Mouse (Mus musculus) hindbrain, embryonic 14.5 days (tissue): ENCODE data around the gene Cdt1. TPM values are rescaled to one million over a fixed set of nuclear protein-coding genes. Genes with fewer than 3 reads are reported as not detected.
A peak's percentile ranks its signal among the peaks of the same experiment; 100 is the strongest.

ENCODE experiments used
- ATAC-seq: fragments of 200-750 bp; cut with Nextera tagmentation; 2 replicates; pipeline ENCODE4 v1.8.0; 2017; ENCODE audit warnings: moderate number of reproducible peaks, mild to moderate bottlenecking, moderate TSS enrichment, moderate library complexity; ENCODE audit not compliant: low FRiP score
- DNase-seq: peaks from one replicate; pipeline ENCODE4 v3.0.0-alpha.2; 2015; ENCODE audit warnings: low spot score
- H3K27ac ChIP-seq: fragments of 300-500 bp; sonication (generic); 2 replicates; pipeline ENCODE4 v1.5.1; 2014; ENCODE audit warnings: mild to moderate bottlenecking, moderate library complexity
- H3K27me3 ChIP-seq: fragments of 300-500 bp; sonication (generic); 2 replicates; pipeline ENCODE4 v1.6.1; 2014; ENCODE audit warnings: mild to moderate bottlenecking, low read length, mixed read lengths; ENCODE audit not compliant: control insufficient read depth, insufficient read depth
- H3K36me3 ChIP-seq: fragments of 300-500 bp; sonication (generic); replicated peaks from 2 replicates; pipeline ENCODE4 v1.6.1; 2014; ENCODE audit not compliant: control insufficient read depth, insufficient read depth
- H3K4me1 ChIP-seq: fragments of 300-500 bp; sonication (generic); replicated peaks from 2 replicates; pipeline ENCODE4 v1.6.1; 2014; ENCODE audit warnings: antibody characterized with exemption, low read length, mixed read lengths; ENCODE audit not compliant: control insufficient read depth, insufficient read depth
- H3K4me2 ChIP-seq: fragments of 300-500 bp; sonication (generic); replicated peaks from 2 replicates; pipeline ENCODE4 v1.6.1; 2014; ENCODE audit warnings: mild to moderate bottlenecking, moderate library complexity
- H3K4me3 ChIP-seq: fragments of 300-500 bp; sonication (generic); replicated peaks from 2 replicates; pipeline ENCODE4 v1.5.1; 2014; ENCODE audit warnings: mild to moderate bottlenecking, low read length
- H3K9ac ChIP-seq: fragments of 300-500 bp; sonication (generic); 2 replicates; pipeline ENCODE4 v1.6.1; 2014
- H3K9me3 ChIP-seq: fragments of 300-500 bp; sonication (generic); 2 replicates; pipeline ENCODE4 v1.6.1; 2016; ENCODE audit warnings: low read length; ENCODE audit not compliant: control insufficient read depth
- WGBS: fragments of 180-500 bp; shearing (Covaris S2); extraction: QIAGEN DNeasy Blood & Tissue Kit; methylation state at CpG from one replicate; pipeline ENCODE4 v1.1.7; 2014; 5-methylcytosine and 5-hydroxymethylcytosine counted together
- polyA plus RNA-seq: library from polyadenylated mRNA; unstranded; fragments of >200 nt; fragmentation: Nextera tagmentation; extraction: Ambion mirVana; gene quantifications from 2 replicates; pipeline ENCODE4 v1.2.1, GENCODE M21; 2014

Cdt1 gene
- polyA plus RNA-seq, 1 experiment from 2014 or later: 6.2 TPM

DNA sequence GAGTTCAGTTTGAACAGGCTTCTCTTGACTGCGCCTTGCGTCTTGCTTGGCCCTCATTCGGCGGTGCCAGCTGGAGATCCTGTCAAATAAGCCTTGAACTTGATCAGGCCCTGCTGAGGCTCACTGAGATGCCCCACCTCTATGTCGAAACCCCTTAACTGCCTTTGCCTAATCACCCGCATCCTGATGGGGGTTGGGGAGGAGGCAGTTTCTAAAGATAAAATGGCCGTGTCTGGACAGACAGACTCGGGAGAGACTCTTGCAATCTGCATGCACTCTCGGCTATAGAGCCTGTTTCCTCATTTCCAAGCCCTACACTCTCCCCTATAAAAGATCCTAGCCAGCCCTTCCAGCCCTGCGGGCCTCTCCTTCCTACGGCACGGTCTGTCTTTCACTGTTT is 25.4 kb downstream of the Cdt1 start:
- Histone ChIP-seq H3K4me2 (no peak overlapping the region), H3K9ac (no peak overlapping the region), H3K4me3 (no peak overlapping the region), H3K36me3 (no peaks in the 10 kb centered on the region), H3K27me3 (no peaks in the 10 kb centered on the region), H3K4me1 (peaks cover 7% of the 10 kb centered on the region; the same call in 1 of the 2 replicates), H3K9me3 (no peaks in the 10 kb centered on the region), H3K27ac (peak overlapping the region; percentile 27; the same call in 1 of the 2 replicates)
- 66% methylated on average over 12 of the region's 12 CpGs for WGBS
- DNase-seq: no peak
- no peak for ATAC-seq

DNA sequence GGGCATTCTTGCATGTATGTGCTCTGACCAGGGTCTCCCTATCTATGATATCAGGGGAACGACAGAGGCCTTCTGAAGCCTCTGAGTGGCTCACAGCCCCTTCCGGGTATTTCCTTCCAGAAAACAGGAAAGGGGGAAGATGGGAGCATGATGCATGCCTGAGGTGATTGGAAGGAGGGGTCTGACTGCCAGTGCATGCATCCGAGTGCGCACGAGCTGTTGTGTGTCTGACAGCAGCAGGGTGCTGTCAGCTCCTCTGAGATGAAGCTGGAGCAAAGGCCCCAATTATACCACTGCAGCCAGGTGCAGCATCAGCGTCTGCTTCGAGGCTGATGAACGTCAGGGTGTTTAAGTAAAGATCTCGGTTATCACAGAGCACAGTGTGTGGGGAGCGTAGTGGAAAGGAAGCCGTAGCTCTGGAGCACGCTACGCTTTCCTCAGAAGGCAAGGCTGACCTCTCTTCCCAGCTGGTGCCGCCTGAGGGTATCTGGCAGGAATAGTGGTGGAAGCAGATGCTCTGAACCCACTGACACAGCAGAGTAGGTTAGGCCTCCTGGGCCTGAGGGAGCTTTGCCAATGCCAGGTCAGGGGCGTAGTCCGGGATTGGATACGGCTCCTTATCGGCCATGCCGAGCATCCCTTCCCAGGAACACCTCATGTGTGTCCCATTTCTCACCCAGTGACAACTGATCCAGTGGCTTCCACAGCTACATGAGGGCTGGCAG is 26.1 kb downstream of the Cdt1 start:
- Histone ChIP-seq H3K27ac (peak overlapping the region; percentile 27; the same call in 1 of the 2 replicates), H3K4me3 (no peak overlapping the region), H3K9me3 (no peaks in the 10 kb centered on the region), H3K27me3 (no peaks in the 10 kb centered on the region), H3K9ac (no peak overlapping the region; the same call in 1 of the 2 replicates), H3K4me1 (peaks cover 7% of the 10 kb centered on the region; the same call in 1 of the 2 replicates), H3K36me3 (no peaks in the 10 kb centered on the region), H3K4me2 (no peak overlapping the region)
- DNase-seq (no peak), ATAC-seq (no peak)
- WGBS: 58% methylated on average over 19 of the region's 19 CpGs

DNA sequence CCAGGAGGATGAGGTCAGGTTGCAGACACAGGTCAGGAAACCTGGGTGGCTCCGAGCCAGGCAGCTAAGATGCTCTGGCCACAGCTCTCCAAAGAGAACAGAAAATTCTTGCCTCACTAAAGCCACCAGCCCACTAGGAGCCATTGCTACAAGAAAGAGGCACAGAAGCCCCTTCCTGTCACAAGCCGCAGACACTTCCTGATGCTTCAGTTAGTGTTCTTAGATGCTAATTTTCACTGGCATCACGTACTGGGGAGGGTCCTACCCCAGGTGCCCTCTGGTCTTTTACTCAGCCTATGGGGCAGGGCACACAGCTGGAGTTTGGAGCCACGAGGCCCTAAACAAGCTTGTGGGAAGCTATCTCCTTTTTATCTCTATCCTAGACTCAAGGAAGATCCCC is 28.2 kb downstream of the Cdt1 start:
- Histone ChIP-seq H3K27ac (no peak overlapping the region), H3K4me3 (no peak overlapping the region), H3K4me2 (no peak overlapping the region), H3K9ac (no peak overlapping the region), H3K27me3 (no peaks in the 10 kb centered on the region), H3K9me3 (no peaks in the 10 kb centered on the region), H3K4me1 (peaks cover 7% of the 10 kb centered on the region; the same call in 1 of the 2 replicates), H3K36me3 (no peaks in the 10 kb centered on the region)
- WGBS: 54% methylated on average over 4 of the region's 4 CpGs
- DNase-seq: no peak
- no peak for ATAC-seq

DNA sequence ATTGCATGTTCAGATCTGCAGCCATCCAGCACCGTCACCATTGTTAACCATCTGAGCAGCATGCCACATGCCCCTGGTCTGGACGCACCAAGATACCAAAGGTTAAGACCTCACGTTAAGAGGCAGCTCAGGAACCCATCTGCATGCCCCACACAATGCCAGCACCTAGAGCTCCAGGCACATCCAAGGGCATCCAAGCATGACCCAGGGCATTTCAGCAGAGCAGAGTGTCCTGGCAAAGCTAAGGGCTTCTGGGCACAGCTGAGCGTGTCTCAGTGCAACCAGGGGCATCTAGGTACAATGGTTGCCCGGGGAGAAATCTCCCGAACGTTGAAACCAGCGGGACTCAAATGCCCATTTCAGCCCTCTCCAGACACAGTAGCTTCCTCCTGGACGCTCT is 32.9 kb downstream of the Cdt1 start:
- ATAC-seq (no peak), DNase-seq (no peak)
- Histone ChIP-seq H3K9ac (no peak overlapping the region), H3K4me3 (no peak overlapping the region), H3K4me2 (no peak overlapping the region), H3K4me1 (no peaks in the 10 kb centered on the region), H3K27me3 (no peaks in the 10 kb centered on the region), H3K27ac (no peak overlapping the region), H3K36me3 (no peaks in the 10 kb centered on the region), H3K9me3 (no peaks in the 10 kb centered on the region)
- WGBS: 85% methylated on average over 9 of the region's 9 CpGs

DNA sequence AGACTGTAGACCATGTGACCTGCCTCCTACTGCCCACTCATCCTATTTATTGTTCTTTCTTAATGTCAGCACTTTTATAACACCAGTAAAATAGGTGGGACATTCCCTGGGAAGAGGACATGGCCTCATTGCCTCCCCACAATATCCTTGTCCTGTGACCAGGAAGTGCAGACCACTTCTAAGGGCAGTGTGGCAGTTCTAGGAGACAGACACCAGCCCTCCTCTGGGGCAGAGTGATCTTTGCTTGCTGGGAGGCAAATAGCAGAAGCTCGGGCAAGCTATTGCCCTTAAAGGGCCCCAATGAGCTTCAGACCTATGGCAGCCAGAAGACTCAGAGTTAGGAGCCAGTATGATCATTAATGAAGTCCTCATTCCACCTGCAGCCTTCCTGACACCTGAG is 36.8 kb downstream of the Cdt1 start:
- Histone ChIP-seq H3K9me3 (no peaks in the 10 kb centered on the region), H3K27ac (no peak overlapping the region), H3K27me3 (no peaks in the 10 kb centered on the region), H3K36me3 (no peaks in the 10 kb centered on the region), H3K4me1 (no peaks in the 10 kb centered on the region), H3K9ac (no peak overlapping the region), H3K4me2 (no peak overlapping the region), H3K4me3 (no peak overlapping the region)
- no peak for DNase-seq
- no peak for ATAC-seq
- 60% methylated on average over 1 of the region's 1 CpGs for WGBS

DNA sequence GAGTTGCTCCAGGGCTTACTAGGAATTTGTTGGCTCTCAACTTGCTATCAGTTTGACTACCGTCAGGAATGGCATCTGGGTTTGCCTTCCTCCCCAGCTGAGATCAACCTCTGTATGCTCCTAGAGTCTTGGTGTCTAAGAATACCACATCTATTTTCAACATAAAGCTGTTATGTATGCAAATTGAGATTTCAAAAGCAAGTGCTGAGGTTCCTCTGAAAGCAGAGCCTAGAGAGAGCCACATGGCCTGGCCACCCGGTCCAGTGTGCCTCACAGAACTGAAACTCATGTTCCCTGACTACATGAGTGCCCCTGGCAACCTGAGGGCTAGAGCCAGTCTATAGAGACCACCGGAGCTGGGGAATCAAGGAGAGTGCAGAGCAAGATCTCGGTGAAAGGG is 37.6 kb downstream of the Cdt1 start:
- Histone ChIP-seq H3K36me3 (no peaks in the 10 kb centered on the region), H3K4me2 (no peak overlapping the region), H3K4me1 (peaks cover 2% of the 10 kb centered on the region), H3K4me3 (no peak overlapping the region), H3K9me3 (no peaks in the 10 kb centered on the region), H3K27ac (no peak overlapping the region), H3K9ac (no peak overlapping the region), H3K27me3 (no peaks in the 10 kb centered on the region)
- 79% methylated on average over 4 of the region's 4 CpGs for WGBS
- DNase-seq (no peak), ATAC-seq (no peak)

DNA sequence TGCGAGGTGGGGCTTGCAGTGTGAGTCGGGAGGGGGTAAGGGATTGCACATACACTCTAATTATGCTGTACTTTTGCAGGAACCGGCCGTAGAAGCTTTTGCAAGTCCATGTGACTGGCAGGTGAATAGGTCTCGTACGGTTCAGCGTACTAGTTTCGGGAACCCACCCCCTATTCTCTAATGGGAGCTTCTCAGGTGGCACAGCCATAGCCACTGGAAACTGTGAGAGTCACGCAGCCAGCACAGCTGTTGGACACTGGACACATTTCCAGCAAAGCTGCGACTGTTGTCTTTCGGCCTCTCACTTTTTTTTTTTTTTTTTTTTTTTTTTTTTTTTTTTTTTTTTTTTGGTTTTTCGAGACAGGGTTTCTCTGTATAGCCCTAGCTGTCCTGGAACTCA is 39.0 kb downstream of the Cdt1 start:
- WGBS: 88% methylated on average over 11 of the region's 12 CpGs
- no peaks in the 10 kb centered on the region for H3K9me3 ChIP-seq
- ATAC-seq (no peak), DNase-seq (no peak)
- H3K4me3 ChIP-seq: no peak overlapping the region
- H3K9ac ChIP-seq: no peak overlapping the region
- no peaks in the 10 kb centered on the region for H3K36me3 ChIP-seq
- H3K27ac ChIP-seq: no peak overlapping the region
- H3K4me1 ChIP-seq: peaks cover 8% of the 10 kb centered on the region
- H3K27me3 ChIP-seq: no peaks in the 10 kb centered on the region
- H3K4me2 ChIP-seq: no peak overlapping the region

DNA sequence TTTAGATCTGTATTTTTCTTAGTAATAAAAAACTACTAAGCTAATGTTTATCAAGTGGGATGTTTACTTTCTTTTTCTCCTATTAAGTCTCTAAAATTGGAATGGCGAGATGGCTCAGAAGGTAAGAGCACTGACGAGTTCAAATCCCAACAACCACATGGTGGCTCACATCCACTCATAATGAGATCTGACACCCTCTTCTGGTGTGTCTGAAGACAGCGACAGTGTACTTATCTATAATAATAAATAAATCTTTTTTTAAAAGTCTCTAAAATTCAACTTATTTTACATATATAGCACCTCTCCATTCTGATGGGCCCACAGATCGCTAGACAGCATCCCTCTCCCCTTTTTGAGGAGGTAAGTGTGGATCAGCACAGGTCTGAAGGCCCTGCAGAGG is 42.4 kb downstream of the Cdt1 start:
- no peak overlapping the region for H3K9ac ChIP-seq
- DNase-seq (no peak), ATAC-seq (no peak)
- WGBS: 64% methylated on average over 4 of the region's 4 CpGs
- no peaks in the 10 kb centered on the region for H3K9me3 ChIP-seq
- peak overlapping the region; percentile 85 for H3K4me2 ChIP-seq
- H3K27ac ChIP-seq: no peak overlapping the region
- no peaks in the 10 kb centered on the region for H3K27me3 ChIP-seq
- no peak overlapping the region for H3K4me3 ChIP-seq
- H3K4me1 ChIP-seq: peaks cover 17% of the 10 kb centered on the region
- H3K36me3 ChIP-seq: peaks cover 4% of the 10 kb centered on the region

DNA sequence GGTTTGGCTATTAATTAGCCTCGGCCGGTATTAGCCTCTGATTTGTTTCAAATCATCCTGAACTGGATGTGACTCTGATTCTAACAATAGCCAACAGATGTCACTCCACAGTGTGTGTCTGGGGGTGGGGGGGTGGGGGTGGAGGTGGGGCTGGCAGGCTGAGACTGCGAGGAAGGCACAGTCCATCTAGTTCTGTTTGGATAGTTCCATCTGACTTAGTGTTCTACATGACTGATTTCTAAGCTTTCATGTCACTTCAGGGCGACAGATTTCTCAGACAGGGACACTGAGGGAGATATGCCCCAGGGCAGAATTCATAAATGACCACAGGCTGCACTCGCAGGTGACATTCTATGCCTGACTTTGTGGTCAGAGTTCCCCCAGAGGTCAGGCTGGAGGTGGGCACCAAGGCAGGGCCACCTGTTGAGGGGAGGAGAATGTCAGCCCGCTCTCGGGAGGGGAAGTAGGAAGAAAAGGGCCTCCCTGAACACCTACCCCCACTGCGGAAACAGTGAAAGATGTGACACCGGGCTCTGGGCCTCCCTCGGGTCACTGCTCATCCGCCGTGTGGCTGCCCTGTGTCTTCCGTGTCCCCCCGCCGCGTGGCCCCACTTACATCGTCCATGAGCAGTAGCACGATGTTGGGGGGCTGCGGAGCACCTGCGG is 42.9 kb downstream of the Cdt1 start:
- WGBS: 2% methylated on average over 20 of the region's 20 CpGs

More for the DNA sequence above, 42.9 kb downstream of the Cdt1 start:
- DNase-seq (no peak), ATAC-seq (0 out of 2 replicates have a peak, but pooled peaks have one; percentile 7)
- Histone ChIP-seq H3K27me3 (no peaks in the 10 kb centered on the region), H3K36me3 (peaks cover 10% of the 10 kb centered on the region), H3K9ac (peak overlapping the region; percentile 72), H3K9me3 (no peaks in the 10 kb centered on the region), H3K4me3 (peak overlapping the region; percentile 72), H3K27ac (peak overlapping the region; percentile 78), H3K4me1 (peaks cover 17% of the 10 kb centered on the region), H3K4me2 (peak overlapping the region; percentile 85)
